17 mouse cellular contexts compared by ENCODE assay signal in genomic region chr6:116653191-116653590, GRCm38 (mm10). TPM values are rescaled to one million over a fixed set of nuclear protein-coding genes. Genes with fewer than 3 reads are reported as not detected.
"Had no signal": no experiment of that assay in that cellular context is flagged by ENCODE, and none has a peak within 500 bp of the region (broad histone marks: within the 10 kb centered on the region; RNA-seq: fewer than 3 reads in every experiment).

No protein-coding gene starts in this region.

- H3K9me3 ChIP-seq: limb, embryonic 15.5 days; lung, embryonic 15.5 days had no signal

- H3K36me3 ChIP-seq: limb, embryonic 12.5 days; limb, embryonic 15.5 days; lung, embryonic 15.5 days had no signal

- H3K27ac ChIP-seq: limb, embryonic 12.5 days; limb, embryonic 15.5 days; liver, embryonic 14.5 days; lung, embryonic 15.5 days had no signal

- H3K4me2 ChIP-seq: limb, embryonic 12.5 days; limb, embryonic 15.5 days; lung, embryonic 15.5 days; midbrain, embryonic 11.5 days had no signal

- H3K4me3 ChIP-seq: limb, embryonic 12.5 days; limb, embryonic 15.5 days; lung, embryonic 15.5 days had no signal

- H3K27me3 ChIP-seq: lung, embryonic 15.5 days had no signal

- H3K9ac ChIP-seq: limb, embryonic 12.5 days; limb, embryonic 15.5 days; liver, embryonic 14.5 days; lung, embryonic 15.5 days had no signal

- DNase-seq: kidney, adult 18-20 months; kidney, adult 9 months; kidney, postnatal 14 days; kidney, postnatal 4 days; left cerebral cortex, postnatal 4 days; lung, adult 18-20 months; lung, postnatal 4 days; midbrain, embryonic 14.5 days; right cerebral cortex, postnatal 14 days; right cerebral cortex, postnatal 4 days; thymus, postnatal 25 days had no signal

RNA-seq across cellular contexts. Expression of gene Depp1, which starts 2.8 kb away (rescaled TPM):
- total RNA-seq: megakaryocyte-erythroid progenitor cell, adult 5-6 weeks had no signal
